Mouse (Mus musculus): ENCODE data around the gene Gsx1. TPM values are rescaled to one million over a fixed set of nuclear protein-coding genes. Genes with fewer than 3 reads are reported as not detected.

The Gsx1 gene
- polyA plus RNA-seq, 1 experiment from 2014 or later, result 4.7 TPM

Other genes starting within 250 kb of the Gsx1 start
- gene Gtf3a, start 240.0 kb upstream of the Gsx1 start, polyA plus RNA-seq (2014; fragmentation: Nextera tagmentation; extraction: Ambion mirVana), result 99.5 and 103 TPM in 2 replicates
- gene Mtif3, start 224.9 kb upstream of the Gsx1 start, polyA plus RNA-seq (2014; fragmentation: Nextera tagmentation; extraction: Ambion mirVana), result 27.4 and 28.5 TPM in 2 replicates
- 5.0 and 5.6 TPM in 2 replicates for gene Lnx2, start 112.1 kb upstream of the Gsx1 start, polyA plus RNA-seq (2014; fragmentation: Nextera tagmentation; extraction: Ambion mirVana)
- 109 and 113 TPM in 2 replicates for gene Polr1d, start 111.6 kb upstream of the Gsx1 start, polyA plus RNA-seq (2014; fragmentation: Nextera tagmentation; extraction: Ambion mirVana)
- not detected in 2 replicates for gene Pdx1, start 81.3 kb downstream of the Gsx1 start, polyA plus RNA-seq (2014; fragmentation: Nextera tagmentation; extraction: Ambion mirVana)
- not detected in 2 replicates for gene Cdx2, start 118.6 kb downstream of the Gsx1 start, polyA plus RNA-seq (2014; fragmentation: Nextera tagmentation; extraction: Ambion mirVana)
- gene Urad, start 133.7 kb downstream of the Gsx1 start, polyA plus RNA-seq (2014; fragmentation: Nextera tagmentation; extraction: Ambion mirVana), result not detected in 2 replicates
- gene Flt3, start 211.8 kb downstream of the Gsx1 start, polyA plus RNA-seq (2014; fragmentation: Nextera tagmentation; extraction: Ambion mirVana), result 0.95 and 1.1 TPM in 2 replicates
- gene Pan3, start 241.5 kb downstream of the Gsx1 start, polyA plus RNA-seq (2014; fragmentation: Nextera tagmentation; extraction: Ambion mirVana), result 53.3 and 62.7 TPM in 2 replicates